In the genomic region with DNA sequence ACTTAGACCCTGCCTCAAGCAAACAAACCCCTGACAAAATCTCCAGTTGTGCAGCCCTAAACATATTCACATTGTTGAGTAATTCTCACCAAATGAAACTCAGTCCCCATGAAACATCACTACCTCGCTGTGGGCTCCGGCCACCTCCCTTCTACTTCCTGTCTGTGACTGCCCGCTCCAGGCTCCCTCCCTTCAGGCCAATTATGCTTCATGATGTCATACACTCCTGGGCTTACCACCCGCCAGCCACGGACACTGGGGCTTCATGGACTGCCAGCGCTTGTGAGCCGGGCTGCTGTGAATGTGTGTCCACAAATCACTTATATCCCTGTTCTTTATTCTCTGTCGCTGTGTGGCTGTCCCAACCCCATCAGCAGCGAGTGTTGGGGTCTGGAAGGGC, we compare ENCODE assay signal across 8 mouse cellular contexts. TPM values are rescaled to one million over a fixed set of nuclear protein-coding genes. Genes with fewer than 3 reads are reported as not detected.
DNase-seq lines count a peak whose midpoint lies in the region; ATAC-seq and TF ChIP-seq lines count a peak whose summit lies in the region.

No protein-coding gene starts in this region.

- H3K27me3 ChIP-seq in intestine, embryonic 14.5 days (replicated peaks; ENCODE audit: control insufficient read depth, insufficient read depth, low read length) = no peaks in the 10 kb centered on the region
- H3K27me3 ChIP-seq in lung, embryonic 16.5 days (ENCODE audit: control insufficient read depth, insufficient read depth, low read depth, low read length) = no peaks in the 10 kb centered on the region; the same call in 1 of the 2 replicates

- H3K9me3 ChIP-seq in intestine, embryonic 14.5 days (ENCODE audit: control insufficient read depth, low read length) = no peaks in the 10 kb centered on the region
- H3K9me3 ChIP-seq in lung, embryonic 16.5 days (ENCODE audit: control insufficient read depth, low read length) = no peaks in the 10 kb centered on the region

- H3K4me2 ChIP-seq in intestine, embryonic 14.5 days (ENCODE audit: low read length) = 0 out of 2 replicates have a peak overlapping the region, but pooled peaks have one; percentile 4
- peak overlapping the region; percentile 28 for H3K4me2 ChIP-seq in lung, embryonic 16.5 days (ENCODE audit: low read depth, low read length)

- no peak for TF ChIP-seq CTCF in layer of hippocampus, adult 2 months (conservative IDR thresholded peaks at IDR 0.05)

- no peaks in the 10 kb centered on the region; the same call in 1 of the 2 replicates for H3K4me1 ChIP-seq in intestine, embryonic 14.5 days (replicated peaks; ENCODE audit: control insufficient read depth, insufficient read depth, low read length)
- peaks cover 13% of the 10 kb centered on the region for H3K4me1 ChIP-seq in lung, embryonic 16.5 days (replicated peaks; ENCODE audit: control insufficient read depth, insufficient read depth, low read length)

- DNase-seq in layer of hippocampus, adult 2 months (ENCODE audit: low spot score in 2 of 2) = no peak
- DNase-seq in layer of hippocampus, postnatal 14 days (ENCODE audit: low spot score in 2 of 2) = no peak
- peak; percentile 45 for DNase-seq in fibroblast of lung, adult 2 months (ENCODE audit: low read depth)
- DNase-seq in intestine, embryonic 14.5 days (ENCODE audit: low spot score) = no peak
- no peak for DNase-seq in cerebellum, postnatal 4 days (ENCODE audit: low spot score in 2 of 2)
- no peak for DNase-seq in ovary, adult 18-20 months (ENCODE audit: low spot score)
- DNase-seq in spleen, adult 12 weeks (ENCODE audit: low spot score) = no peak

- WGBS in intestine, embryonic 14.5 days = 40% methylated on average over 9 of the region's 9 CpGs
- 29% methylated on average over 9 of the region's 9 CpGs for WGBS in lung, embryonic 16.5 days

- no peak overlapping the region for H3K4me3 ChIP-seq in layer of hippocampus, adult 2 months
- no peak overlapping the region for H3K4me3 ChIP-seq in intestine, embryonic 14.5 days (ENCODE audit: low read depth, low read length)
- H3K4me3 ChIP-seq in lung, embryonic 16.5 days (ENCODE audit: low read length) = no peak overlapping the region

- no peak overlapping the region for H3K9ac ChIP-seq in intestine, embryonic 14.5 days (ENCODE audit: low read length)
- H3K9ac ChIP-seq in lung, embryonic 16.5 days (ENCODE audit: low read length) = peak overlapping the region; percentile 47; the same call in 1 of the 2 replicates

- ATAC-seq in intestine, embryonic 14.5 days (replicated peaks; ENCODE audit: low FRiP score, low TSS enrichment, low read depth) = no peak
- ATAC-seq in lung, embryonic 16.5 days (ENCODE audit: low read depth) = peak; percentile 71

- peak overlapping the region; percentile 46; the same call in 1 of the 2 replicates for H3K27ac ChIP-seq in layer of hippocampus, adult 2 months
- H3K27ac ChIP-seq in intestine, embryonic 14.5 days (ENCODE audit: low read depth) = no peak overlapping the region
- 0 out of 2 replicates have a peak overlapping the region, but pooled peaks have one; percentile 10 for H3K27ac ChIP-seq in lung, embryonic 16.5 days (ENCODE audit: low read length)

- H3K36me3 ChIP-seq in intestine, embryonic 14.5 days (ENCODE audit: control insufficient read depth, insufficient read depth, low read length) = no peaks in the 10 kb centered on the region
- H3K36me3 ChIP-seq in lung, embryonic 16.5 days (ENCODE audit: control insufficient read depth, insufficient read depth, low read length) = no peaks in the 10 kb centered on the region

RNA-seq across cellular contexts. Expression of a gene that starts 10.8 kb away (rescaled TPM):
- not detected for total RNA-seq in layer of hippocampus, adult 2 months (2021)
- under 1 TPM; 0.28 to 0.36 TPM for total RNA-seq in layer of hippocampus, postnatal 14 days (2021)
- 0.42 and 0.50 TPM in 2 replicates for polyA plus RNA-seq in intestine, embryonic 14.5 days (2014; fragmentation: Nextera tagmentation; extraction: Ambion mirVana)
- polyA plus RNA-seq in lung, embryonic 16.5 days (2015; fragmentation: Nextera tagmentation; extraction: Ambion mirVana) = 1.4 and 1.7 TPM in 2 replicates

RNA-seq across cellular contexts. Expression of a gene that starts 28.1 kb away (rescaled TPM):
- 10 to 100 TPM; 19.8 to 22.3 TPM for total RNA-seq in layer of hippocampus, adult 2 months (2021)
- total RNA-seq in layer of hippocampus, postnatal 14 days (2021) = 10 to 100 TPM; 25.6 to 27.2 TPM
- 74.6 and 83.1 TPM in 2 replicates for polyA plus RNA-seq in intestine, embryonic 14.5 days (2014; fragmentation: Nextera tagmentation; extraction: Ambion mirVana)
- polyA plus RNA-seq in lung, embryonic 16.5 days (2015; fragmentation: Nextera tagmentation; extraction: Ambion mirVana) = 72.5 and 73.8 TPM in 2 replicates

RNA-seq across cellular contexts. Expression of a gene that starts 29.8 kb away (rescaled TPM):
- total RNA-seq in layer of hippocampus, adult 2 months (2021) = 10 to 100 TPM; 65.2 to 67.6 TPM
- total RNA-seq in layer of hippocampus, postnatal 14 days (2021) = 10 to 100 TPM; 86.1 to 89.0 TPM
- 191 and 209 TPM in 2 replicates for polyA plus RNA-seq in intestine, embryonic 14.5 days (2014; fragmentation: Nextera tagmentation; extraction: Ambion mirVana)
- polyA plus RNA-seq in lung, embryonic 16.5 days (2015; fragmentation: Nextera tagmentation; extraction: Ambion mirVana) = 184 and 200 TPM in 2 replicates

RNA-seq across cellular contexts. Expression of a gene that starts 31.2 kb away (rescaled TPM):
- not detected for total RNA-seq in layer of hippocampus, adult 2 months (2021)
- not detected for total RNA-seq in layer of hippocampus, postnatal 14 days (2021)
- 0.24 TPM in 1 of 2 replicates, not detected in the other for polyA plus RNA-seq in intestine, embryonic 14.5 days (2014; fragmentation: Nextera tagmentation; extraction: Ambion mirVana)
- polyA plus RNA-seq in lung, embryonic 16.5 days (2015; fragmentation: Nextera tagmentation; extraction: Ambion mirVana) = 0.95 and 2.6 TPM in 2 replicates

RNA-seq across cellular contexts. Expression of a gene that starts 35.3 kb away (rescaled TPM):
- 10 to 100 TPM; 63.2 to 68.1 TPM for total RNA-seq in layer of hippocampus, adult 2 months (2021)
- 10 to 100 TPM; 71.3 to 73.5 TPM for total RNA-seq in layer of hippocampus, postnatal 14 days (2021)
- 218 and 226 TPM in 2 replicates for polyA plus RNA-seq in intestine, embryonic 14.5 days (2014; fragmentation: Nextera tagmentation; extraction: Ambion mirVana)
- polyA plus RNA-seq in lung, embryonic 16.5 days (2015; fragmentation: Nextera tagmentation; extraction: Ambion mirVana) = 113 and 117 TPM in 2 replicates
